Mouse (Mus musculus) ES-CJ7 (cell line): Measurements from ENCODE around the gene Gli3.

Source experiments
- DNase-seq: peaks from one replicate; pipeline ENCODE4 v3.0.0; 2011; ENCODE audit warnings: low read depth, low spot score

Gene Gli3

DNA sequence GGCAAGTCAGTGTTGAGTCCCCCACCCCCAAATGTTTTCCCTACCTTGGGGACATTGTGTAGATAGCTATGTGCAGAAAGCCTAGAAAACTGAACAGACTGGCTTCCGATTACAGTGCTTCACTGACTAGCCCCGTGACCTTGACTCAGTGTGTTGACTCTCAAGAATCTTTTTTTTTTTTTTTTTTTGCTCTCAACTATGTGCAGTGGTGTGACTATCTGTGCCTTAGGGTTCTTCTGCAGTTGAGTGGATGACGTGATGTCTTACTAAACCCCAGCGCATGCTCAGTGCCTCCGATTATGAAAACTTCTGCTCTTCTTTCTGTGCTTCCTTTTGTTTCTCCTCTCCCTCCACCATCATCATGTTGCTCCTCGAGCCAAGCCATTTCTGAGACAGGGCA lies 87.7 kb downstream of the Gli3 start:
- no peak for DNase-seq

DNA sequence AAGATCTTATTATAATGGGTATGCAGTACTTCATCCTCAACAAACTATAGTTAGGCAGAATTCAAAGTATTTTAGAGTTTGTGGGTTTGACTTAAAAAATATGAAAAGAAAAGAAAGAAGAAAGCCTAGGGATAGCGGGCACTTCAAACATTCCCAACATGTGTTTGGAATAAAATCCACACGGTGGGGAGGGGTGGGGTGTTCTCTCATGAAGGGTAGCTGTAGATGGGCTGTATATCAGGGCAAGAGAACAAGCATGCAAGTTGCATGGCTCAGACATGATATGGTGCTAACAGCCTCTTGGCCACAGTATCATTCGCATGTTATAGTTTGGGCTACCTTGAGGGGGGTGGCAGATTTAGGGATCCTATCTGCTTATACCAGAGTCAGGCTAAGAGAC lies 89.0 kb downstream of the Gli3 start:
- no peak for DNase-seq

DNA sequence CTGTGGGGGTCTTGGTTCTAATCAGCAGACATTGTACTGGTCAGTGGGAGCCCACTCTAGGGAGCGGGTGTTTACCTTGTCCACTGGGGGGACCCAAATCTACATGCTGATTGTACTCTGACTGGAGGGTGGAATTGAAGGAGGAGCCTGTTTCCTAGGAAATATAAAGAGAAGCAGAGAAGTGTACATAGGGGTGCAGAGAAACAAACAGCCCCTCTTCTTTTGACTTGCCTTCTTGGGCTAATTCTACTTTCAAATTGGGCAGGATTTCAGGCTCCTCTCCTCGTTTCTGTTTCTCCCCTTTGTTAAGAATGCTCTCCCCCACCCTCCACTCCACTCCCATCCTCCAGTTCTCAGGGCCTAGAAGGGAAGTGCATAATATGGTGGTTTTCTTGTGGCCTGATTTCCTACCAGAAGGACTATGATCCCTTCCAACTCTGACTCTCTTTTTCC lies 93.6 kb downstream of the Gli3 start:
- no peak for DNase-seq

DNA sequence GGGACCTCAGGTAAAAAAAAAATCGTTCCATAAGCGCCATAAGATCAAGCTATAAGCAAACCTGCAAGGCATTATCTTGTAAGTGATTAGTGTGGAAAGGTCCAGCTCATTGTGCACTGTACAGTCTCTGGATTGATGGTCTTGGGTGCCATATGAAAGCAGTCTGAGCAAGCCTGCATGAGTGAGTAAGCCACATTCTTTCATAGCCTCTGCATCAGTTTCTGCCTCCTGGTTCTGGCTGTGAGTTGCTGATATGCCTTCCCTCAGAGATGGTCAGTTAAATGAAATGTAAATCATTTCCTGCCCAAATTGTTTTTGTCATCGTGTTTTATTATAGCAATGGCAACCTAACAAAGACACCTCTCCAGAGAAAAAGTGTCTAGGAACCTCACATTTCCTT lies 98.4 kb downstream of the Gli3 start:
- no peak for DNase-seq

DNA sequence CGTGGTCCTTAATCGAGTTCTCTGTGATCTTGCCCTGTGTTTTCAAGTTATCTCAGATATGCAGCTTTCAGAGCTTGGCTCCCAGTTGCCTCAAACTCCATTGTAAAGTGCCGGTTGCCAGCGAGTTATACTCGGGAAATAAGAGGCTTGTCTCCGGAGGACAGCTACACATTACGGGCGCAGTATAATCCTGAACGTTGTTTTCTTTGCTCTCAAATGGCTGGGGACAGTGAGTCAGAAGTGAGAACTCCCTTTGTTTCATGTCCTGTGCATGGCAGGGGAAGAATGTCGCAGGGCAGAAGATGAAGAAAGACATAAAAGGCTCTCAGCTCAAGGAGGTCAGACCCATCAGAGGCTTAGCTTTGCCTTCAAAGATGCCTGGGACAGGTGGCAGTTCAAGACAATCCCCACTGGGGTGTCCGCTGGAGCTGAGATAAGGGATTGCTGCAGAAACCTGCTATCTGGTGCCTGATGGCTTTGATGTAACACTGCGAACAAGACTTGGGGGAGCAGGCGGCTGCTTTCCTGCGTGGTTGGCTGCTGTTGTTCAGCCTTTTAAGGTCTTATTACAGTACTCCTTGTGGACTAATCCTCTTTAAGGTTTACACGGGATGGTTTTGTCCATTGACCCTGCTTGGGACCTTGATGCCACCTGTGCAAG lies 108.0 kb downstream of the Gli3 start:
- DNase-seq, result no peak

- no peak for DNase-seq
Measured at GRCm38 (mm10) chr13:15577133-15577917, 114.3 kb downstream of the Gli3 start.

- DNase-seq, result no peak
Measured at GRCm38 (mm10) chr13:15580458-15580857, 117.4 kb downstream of the Gli3 start.

GRCm38 (mm10) chr13:15585941-15586340 lies 122.9 kb downstream of the Gli3 start:
- no peak for DNase-seq

DNA sequence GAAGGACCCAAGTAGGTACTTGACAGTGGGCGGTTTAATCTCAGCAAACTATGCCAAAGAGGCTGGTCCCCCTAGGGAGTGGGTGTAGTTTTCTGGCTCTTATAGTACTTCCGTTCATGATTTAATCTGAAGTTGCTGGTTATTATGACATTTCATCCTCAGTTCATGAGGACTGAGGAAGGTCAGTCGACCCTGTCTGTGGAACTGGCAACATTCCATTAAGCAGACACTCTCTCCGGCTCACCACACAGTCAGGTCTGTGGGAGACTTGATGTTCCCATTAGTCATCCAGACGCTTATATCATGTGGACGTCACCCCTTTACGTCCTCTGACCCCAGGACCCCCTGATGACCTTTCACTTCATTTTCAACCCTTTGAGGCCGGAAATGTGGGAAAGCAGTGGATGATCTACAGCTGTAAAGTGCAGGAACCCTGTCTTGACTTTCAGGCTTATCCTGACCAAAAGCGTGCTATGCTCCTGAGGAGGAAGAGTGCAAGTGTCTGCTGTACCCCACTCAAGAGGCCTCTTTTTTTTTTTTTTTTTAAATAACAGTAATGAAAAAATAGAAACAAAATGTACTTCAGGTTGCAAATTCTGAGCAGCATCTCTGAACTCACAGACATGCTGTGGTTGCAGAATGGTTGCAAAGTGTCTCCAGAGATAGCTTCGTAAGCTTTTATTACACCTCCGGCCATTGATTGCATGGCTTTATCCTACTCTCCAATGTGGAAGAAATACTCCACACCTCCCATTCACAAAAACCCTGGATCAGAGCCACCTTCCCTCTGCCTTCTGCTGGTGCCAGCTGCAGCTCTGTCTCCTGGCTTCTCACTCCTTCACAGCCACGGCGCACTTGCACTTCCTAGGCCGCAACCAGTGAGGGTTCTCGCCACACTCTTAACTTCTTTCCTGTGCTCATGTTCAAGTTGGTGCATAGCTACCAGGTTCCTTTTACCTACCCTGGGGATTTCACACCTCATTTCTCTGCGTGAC lies 125.5 kb downstream of the Gli3 start:
- no peak for DNase-seq

- no peak for DNase-seq
Measured at GRCm38 (mm10) chr13:15590326-15590933, 127.4 kb downstream of the Gli3 start.

DNA sequence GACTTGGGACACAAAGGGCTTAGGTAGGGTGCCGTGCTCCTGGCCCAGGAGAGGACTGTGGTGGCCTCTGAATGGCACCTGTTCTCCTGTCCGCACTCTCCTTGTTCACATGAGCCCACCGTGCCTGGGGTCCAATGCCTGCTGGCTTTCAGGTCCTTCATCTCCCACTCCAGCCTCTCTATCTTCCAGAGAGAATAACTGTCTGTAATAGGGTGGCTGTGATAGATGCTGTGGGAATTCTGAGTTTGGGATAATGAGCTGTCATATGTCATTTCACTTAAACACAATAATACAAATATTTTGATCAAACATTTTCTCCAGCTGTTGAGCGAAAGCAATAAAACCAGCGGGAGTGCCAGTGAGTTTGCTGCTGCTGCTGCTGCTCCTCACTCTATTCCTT lies 133.6 kb downstream of the Gli3 start:
- DNase-seq, result no peak

DNA sequence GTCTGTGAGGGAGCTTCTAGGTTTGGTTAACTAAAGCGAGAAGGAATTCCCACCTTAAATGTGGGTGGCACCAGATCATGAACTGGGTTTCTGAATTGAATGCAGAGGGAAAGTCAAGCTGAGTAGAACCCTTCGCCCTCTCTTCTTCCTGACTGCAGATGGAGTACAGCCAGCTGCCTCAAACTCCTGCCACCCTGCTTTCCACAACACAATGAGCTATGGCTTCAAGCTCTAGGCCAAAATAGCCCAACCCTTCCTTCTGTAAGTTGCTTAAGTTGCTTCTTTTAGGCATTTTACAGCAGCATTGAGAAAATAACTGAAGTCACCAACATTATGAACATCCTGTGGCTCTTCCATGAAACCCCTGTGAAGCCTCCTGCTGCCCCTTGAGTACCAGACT lies 136.7 kb downstream of the Gli3 start:
- no peak for DNase-seq

DNA sequence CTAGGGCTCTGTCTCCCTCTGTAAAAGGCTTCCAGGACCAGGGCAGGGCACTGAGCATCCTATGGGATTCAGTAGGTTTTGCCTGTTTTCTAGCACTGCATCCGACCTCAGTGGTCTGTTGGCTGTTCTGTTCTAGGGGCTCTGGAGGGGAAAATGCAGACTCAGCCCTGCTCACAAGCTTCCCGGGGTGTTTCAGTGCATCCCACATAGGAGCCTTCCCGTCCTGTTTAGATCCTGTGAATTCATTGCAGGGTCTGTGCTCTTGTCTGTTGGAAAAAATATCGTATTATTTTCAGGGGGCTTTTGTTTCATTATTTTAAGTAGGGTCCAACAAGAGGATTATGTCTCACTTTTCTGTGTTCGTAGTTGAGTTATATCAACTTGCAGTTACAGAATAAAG lies 139.1 kb downstream of the Gli3 start:
- DNase-seq, result no peak

DNA sequence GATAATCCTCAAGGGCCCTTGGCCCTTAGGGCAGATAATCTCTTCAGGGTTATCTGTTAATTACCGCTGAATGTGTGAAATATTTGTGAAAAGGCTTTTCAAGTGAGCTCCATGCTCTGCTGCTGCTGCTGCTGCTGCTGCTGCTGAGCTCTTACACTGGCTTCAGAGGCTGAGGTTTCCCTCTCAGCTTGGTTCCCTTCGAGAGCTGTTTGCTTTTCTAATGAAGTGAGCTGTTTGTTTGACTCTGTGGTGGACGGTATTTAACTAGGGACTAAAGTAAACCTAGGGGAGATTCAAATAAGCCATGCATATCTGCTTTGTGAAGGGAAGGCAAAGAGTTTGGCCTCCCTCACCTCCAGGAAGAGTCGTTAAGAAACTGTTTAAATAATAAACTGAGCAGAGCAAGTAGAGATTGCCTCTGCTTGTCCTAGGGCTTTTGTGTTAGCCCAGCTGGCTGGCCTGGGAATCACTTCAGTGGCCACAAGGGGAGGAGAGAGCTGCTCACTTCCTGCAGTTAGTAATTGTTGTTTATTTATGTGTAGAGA lies 139.7 kb downstream of the Gli3 start:
- no peak for DNase-seq

- no peak for DNase-seq
Measured at GRCm38 (mm10) chr13:15604074-15604473, 141.0 kb downstream of the Gli3 start.

DNA sequence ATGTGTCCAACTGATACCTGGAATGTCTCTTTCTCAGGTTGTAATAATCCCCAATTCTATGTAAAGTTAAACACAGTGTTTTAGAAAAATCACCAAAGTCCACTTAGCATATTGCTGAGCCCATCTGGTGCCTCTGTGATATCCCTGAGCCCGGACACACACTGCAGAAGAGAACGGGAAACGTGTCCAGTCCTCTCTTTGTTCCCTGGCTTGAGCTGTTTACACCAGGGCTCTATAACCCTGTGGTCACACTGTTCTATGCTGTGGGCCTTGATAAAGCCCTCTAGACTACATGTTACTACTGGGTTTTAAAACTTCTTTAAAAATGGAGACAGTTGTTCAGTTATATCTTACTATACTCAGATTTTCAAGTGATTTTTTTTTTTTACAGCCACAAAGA lies 154.4 kb downstream of the Gli3 start:
- no peak for DNase-seq

- DNase-seq, result no peak
Measured at GRCm38 (mm10) chr13:15618051-15618692, 155.1 kb downstream of the Gli3 start.

GRCm38 (mm10) chr13:15621009-15621408 lies 158.0 kb downstream of the Gli3 start:
- no peak for DNase-seq

DNA sequence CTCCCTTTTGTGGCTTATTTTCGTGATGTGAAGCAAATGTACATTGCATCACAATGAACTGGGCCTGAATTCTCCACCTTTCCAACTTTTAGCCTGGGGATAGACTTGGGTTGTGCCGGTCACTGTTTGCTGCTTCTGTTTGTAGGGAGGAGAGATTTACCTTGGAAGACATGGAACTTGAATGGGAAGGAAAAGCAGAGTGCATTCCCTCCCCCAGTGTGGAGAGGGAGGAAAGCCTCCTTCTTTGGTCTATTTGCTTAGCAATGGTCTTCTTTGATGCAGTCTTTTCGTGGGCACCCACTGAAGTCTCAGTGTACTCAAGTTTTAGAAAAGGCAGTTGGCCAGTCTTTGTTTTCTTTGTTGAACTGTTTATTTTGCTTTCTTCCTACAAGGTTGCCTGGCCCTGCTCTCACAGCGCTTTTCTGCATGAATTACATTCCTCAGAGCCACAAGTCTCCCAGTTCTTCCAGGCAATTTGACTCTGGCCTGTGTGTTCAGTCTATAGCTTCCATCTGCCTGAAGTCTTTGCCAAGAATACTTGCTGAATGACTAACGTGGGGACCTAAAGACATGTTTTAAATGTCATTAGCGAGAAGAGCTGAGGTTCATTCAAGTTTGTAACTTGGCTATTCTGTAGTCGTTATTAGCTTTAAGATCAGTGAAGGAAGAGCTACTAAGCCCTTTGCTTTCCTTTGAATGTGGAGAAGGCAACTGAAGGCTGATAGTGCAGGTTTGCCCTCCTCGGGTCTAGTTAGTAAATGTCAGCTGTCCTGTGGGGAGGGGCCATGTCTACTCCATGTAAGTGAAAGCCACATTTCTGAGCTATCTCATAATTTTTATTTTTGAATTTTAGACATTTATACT lies 161.7 kb downstream of the Gli3 start:
- DNase-seq, result peak; percentile 16

GRCm38 (mm10) chr13:15641548-15641947 lies 178.5 kb downstream of the Gli3 start:
- DNase-seq, result no peak
